Mouse (Mus musculus) right cerebral cortex, adult 18-20 months (tissue): ENCODE measurements around the gene Camk2g.
"Not testable (repeated sequence)": the region's sequence is repeated elsewhere in the genome, so short reads cannot be mapped to it uniquely, and the experiment has no call there.

Experiments
- DNase-seq: peaks from one replicate; pipeline ENCODE4 v3.0.0; 2022; ENCODE audit warnings: mixed read lengths

Camk2g gene

GRCm38 (mm10) chr14:20735892-20736390 is 57.9 kb downstream of the Camk2g start:
- DNase-seq: no peak

- DNase-seq: no peak
These were observed 58.8 kb downstream of the Camk2g start for GRCm38 (mm10) chr14:20735052-20735451.

GRCm38 (mm10) chr14:20733952-20734774 is 59.7 kb downstream of the Camk2g start, which contains the start of gene Ndst2:
TSS of gene Ndst2 (minus strand) at chr14:20734562.
- peak; percentile 88 for DNase-seq

- DNase-seq: no peak
These were observed 60.6 kb downstream of the Camk2g start for GRCm38 (mm10) chr14:20733041-20733951.

- DNase-seq: no peak
These were observed 62.9 kb downstream of the Camk2g start for GRCm38 (mm10) chr14:20730853-20731602.

DNA sequence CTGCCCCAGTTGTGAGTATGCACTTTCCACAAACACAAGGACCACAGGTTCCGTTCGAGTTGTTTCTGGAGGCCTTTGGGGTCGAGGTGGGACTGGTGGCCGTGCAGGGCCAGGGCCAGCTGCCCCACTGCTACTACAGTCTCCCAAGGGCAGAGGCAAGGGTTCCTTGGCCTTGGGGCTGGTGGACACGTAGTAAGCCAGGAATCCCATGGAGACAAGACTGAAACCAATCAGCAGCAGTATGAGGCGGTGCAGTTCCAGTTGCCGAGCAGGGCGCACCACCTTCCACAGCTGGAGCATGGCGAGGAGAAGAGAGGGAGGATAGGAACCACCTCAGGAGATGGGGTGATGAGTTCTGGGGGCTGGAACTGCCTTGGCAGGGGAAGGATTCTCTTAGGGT is 64.0 kb downstream of the Camk2g start:
- no peak for DNase-seq

DNA sequence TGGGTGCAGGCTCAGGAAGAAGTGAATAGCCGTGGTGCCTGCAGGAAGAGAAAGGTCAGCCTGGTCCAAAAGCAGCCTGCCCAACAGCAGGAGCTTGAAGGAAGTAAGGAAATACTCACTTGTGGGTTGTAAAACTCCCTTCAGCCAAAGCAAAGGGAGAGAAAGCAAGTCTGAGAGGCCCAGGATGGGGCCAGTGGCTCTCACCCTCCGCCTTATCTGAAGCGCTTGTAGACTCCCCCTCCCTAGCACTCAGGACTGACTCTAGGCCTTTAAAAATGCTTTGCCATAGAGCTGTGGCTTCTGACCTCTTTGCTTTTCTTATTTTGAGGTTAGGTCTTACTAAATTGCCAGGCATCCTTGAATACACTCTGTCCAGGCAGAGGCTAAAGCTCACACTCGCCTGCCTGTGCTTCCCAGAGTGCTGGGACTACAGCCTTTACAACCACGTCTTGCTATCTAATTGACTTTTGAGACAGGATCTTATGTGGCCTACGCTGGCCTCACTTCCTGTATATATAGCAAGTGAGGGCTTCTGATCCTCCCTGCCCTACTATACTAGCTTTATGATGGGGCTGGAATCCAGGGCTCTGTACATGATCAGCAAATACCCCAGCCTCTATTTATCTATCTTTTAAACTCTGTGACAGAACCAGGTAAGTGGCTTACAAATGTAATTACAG is 68.1 kb downstream of the Camk2g start:
- DNase-seq: no peak

GRCm38 (mm10) chr14:20724043-20724442 is 69.8 kb downstream of the Camk2g start:
- peak; percentile 67 for DNase-seq

GRCm38 (mm10) chr14:20723006-20723405 is 70.9 kb downstream of the Camk2g start:
- no peak for DNase-seq

GRCm38 (mm10) chr14:20721371-20721770 is 72.5 kb downstream of the Camk2g start:
- DNase-seq: no peak

- no peak for DNase-seq
These were observed 74.1 kb downstream of the Camk2g start for GRCm38 (mm10) chr14:20719767-20720166.

DNA sequence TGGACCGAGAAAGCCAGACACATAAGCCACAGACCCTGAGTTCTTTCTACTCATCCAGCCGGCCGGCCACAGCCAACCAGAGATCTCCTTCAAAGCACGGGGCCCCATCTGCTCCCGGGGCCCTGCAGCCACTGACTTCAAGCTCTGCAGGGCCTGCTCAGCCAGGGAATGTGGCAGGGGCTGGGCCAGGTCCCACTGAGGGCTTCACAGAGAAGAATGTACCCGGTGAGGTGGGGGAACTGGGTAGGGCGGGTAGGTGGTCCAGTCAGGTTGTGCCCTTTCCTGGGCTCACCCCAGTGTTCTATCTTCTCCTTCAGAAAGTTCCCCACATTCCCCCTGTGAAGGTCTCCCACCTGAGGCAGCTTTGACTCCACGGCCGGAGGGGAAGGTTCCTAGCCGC is 75.4 kb downstream of the Camk2g start:
- no peak for DNase-seq

- DNase-seq: no peak
These were observed 80.1 kb downstream of the Camk2g start for GRCm38 (mm10) chr14:20713832-20714231.

DNA sequence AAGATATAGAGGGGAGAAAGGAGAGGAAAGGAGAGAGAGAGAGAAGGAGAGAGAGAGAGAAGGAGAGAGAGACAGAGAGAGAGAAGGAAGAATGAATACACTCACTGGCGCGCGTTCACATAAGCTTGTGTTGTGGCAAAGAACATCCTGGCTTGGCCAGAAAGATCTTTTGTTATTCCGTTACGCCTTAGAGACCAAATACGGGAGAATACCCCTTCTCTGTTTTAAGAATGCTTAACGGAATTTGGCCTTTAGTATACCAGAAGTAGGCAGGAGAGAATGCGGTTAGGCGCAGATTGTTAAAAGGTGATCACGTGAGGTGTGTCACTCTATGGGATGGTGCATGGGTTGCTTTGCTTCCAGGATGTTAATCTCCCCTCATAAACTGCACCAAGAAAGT is 85.6 kb downstream of the Camk2g start:
- no peak for DNase-seq

DNA sequence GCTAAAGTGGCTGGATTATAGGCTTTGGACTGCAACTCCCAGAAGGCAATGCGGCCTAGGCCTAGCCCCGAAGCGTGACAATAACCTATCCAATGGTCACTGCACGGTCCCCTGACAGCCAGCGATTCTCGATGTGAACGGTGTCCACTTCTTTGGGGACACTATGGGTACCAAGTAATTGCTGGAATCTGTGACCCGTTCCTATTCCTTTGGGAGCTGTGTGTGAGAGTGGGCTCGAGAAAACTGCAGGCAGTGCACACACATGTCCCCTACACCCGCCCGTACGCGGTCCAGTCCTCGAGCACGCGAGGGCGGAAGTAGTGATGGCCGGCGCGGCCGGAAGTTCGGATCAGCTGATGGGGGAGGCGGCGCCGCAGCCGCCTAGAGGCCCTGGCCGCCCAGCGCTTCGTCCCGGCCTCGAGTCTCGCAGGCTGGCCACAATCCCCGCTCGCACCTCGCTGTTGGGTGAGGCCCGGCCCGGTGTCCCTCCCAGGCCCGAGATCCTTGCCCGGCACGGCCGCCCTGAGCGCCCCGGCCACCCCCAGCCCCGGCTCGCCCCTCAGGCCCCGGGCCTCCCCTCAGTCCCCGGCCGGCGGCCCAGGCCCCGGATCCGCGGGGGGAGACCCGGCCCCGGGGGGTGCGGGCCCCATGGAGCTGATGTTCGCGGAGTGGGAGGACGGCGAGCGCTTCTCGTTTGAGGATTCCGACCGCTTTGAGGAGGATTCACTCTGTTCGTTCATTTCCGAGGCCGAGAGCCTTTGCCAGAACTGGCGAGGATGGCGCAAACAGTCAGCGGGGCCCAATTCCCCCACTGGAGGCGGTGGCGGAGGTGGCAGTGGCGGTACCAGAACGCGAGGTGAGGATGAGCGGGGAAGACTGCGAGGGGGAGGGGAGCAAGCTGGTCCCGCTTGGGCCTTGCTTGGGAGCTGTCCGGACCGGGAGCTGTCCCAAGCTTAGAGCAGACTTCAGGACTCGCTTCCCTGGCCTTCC is 86.4 kb downstream of the Camk2g start, which contains the start of gene Zswim8:
Gene Zswim8 (plus strand): TSS at position 352 of the 990 bp plus-strand sequence.
- DNase-seq: peak; percentile 93

- not testable (repeated sequence) for DNase-seq
These were observed 90.4 kb downstream of the Camk2g start for GRCm38 (mm10) chr14:20703461-20703860.

DNA sequence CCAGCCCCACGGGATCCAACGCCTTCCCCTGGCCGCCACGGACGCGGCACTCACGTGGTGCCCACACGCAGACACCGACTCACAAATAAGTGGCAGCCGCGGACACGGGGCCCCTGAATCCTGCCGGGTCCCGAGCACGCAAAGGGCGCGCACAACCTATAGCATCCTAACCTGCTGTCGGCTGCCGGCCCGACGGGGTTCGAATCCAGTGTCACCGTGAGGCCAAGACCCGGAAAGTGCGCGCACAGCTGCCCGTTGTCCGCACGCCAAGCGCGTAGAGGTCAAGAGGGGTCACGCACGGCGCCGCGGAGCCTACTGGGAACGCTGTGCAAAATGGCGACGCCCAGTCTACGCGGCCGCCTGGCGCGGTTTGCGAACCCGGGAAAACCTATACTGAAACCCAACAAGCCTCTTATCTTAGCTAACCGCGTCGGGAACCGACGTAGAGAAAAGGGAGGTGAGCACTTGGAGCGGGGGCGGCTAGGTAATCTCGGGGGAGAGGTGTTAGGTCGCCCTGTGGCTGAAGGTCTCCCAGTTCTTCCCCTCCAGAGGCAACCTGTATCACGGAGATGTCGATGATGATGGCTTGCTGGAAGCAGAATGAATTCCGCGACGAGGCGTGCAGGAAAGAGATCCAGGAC is 91.0 kb downstream of the Camk2g start, which contains the start of gene Chchd1:
Gene Chchd1 (plus strand): TSS at position 266 of the 641 bp plus-strand sequence.
- DNase-seq: peak; percentile 90

DNA sequence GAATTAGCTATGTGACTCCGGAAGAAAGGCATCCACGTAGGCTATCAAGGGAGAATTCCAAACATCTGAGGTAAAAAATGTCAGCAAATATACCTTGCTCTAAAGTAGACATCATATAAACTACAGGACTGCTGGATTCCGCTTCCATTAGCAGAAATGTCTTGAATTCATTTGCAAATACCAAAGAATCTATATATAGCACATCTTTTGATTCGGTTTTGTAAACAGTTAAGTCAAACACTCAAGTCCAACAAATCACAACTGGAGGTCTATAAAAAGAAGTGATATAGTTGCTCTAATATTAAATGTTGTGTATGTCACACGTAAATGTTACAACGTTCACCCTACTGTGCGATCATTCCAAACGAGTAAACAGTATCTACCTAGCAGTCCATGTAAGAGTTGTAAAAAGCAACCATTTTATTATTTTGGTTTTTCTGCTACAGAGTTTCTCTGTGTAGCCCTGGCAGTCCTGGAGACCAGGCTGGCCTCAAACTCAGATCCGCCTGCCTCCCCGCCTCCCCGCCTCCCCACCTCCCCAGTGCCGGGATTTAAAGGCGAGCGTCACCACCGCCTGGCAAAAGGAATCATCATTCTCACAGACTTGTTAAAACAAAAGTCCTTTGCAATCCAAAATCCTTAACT is 91.7 kb downstream of the Camk2g start:
- DNase-seq: no peak

GRCm38 (mm10) chr14:20701554-20701953 is 92.3 kb downstream of the Camk2g start:
- no peak for DNase-seq

DNA sequence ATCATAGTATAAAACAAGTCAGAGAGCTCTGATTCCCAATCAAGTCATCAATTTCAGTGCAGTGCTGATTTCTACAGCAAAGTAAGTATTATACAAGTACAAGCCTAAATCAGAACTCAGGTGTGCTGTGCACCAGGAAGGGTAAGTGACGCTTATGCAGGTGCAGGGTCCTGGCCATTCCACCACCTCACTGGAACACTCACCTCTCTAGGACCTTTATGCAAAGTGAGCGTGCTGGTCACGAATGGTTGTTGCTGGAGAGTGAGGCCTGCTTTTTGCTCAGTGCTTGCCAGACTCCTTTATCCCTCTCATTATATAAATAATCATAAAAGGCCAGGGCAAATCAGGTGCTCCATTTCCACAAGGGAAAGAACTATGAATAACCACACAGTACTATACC is 93.5 kb downstream of the Camk2g start:
- no peak for DNase-seq
